Mouse (Mus musculus): ENCODE measurements around the gene Mad1l1.
A peak's percentile ranks its signal among the peaks of the same experiment; 100 is the strongest.

DNA sequence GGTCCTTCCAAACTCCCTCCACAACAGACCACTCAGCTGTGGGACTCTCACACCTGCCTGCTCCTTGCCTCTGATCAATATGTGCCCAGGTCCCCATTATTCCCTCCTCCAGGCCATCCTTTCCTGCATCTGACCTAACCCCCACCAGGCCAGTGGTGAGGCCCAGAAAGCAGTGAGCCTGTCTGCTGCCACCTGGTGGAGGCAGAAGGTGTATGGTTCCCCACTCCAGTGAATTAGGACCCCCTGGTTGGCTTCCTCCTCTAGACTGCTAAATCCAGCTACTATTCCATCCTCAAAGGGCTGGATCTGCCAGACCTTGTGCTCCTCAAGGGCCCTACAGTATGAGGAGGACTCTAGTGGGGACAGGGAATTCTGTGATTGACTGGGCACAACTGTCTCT is 181.1 kb downstream of the Mad1l1 start:
- TF ChIP-seq CTCF (IDR thresholded peaks at IDR 0.05; ENCODE audit: low read depth, low read length) (peak; percentile 85), POLR2A (IDR thresholded peaks at IDR 0.05; ENCODE audit: extremely low read depth, insufficient read depth, low read length) (no peak)

Measured in liver, adult 2 months (tissue).